Mouse (Mus musculus) right cerebral cortex, adult 18-20 months (tissue): ENCODE measurements at regions not wholly inside any gene's neighbourhood (a gene's known extent, or its start where the extent isn't known, plus 50 kb on each side); places are given as distances from the start of the nearest gene placed in this dataset.

Source experiments
- DNase-seq: peaks from one replicate; pipeline ENCODE4 v3.0.0; 2022; ENCODE audit warnings: mixed read lengths

- peak; percentile 19 for DNase-seq
Observed at GRCm38 (mm10) chr3:9373896-9374295, 236.0 kb downstream of the Zfp704 start.

- DNase-seq = no peak
Observed at GRCm38 (mm10) chr3:9370096-9370495, 239.8 kb downstream of the Zfp704 start.

- DNase-seq = no peak
Observed at GRCm38 (mm10) chr3:9365791-9366190, 244.1 kb downstream of the Zfp704 start.

- no peak for DNase-seq
Observed at GRCm38 (mm10) chr3:9359186-9359585, 250.7 kb downstream of the Zfp704 start.

GRCm38 (mm10) chr3:9358111-9358510, 251.8 kb downstream of the Zfp704 start:
- DNase-seq = peak; percentile 34

GRCm38 (mm10) chr3:9357639-9358038, 252.2 kb downstream of the Zfp704 start:
- DNase-seq = no peak

- no peak for DNase-seq
Observed at GRCm38 (mm10) chr3:9355875-9356274, 254.0 kb downstream of the Zfp704 start.

- DNase-seq = no peak
Observed at GRCm38 (mm10) chr3:9354756-9355155, 255.1 kb downstream of the Zfp704 start.

GRCm38 (mm10) chr3:9352251-9352650, 257.6 kb downstream of the Zfp704 start:
- DNase-seq = no peak

- DNase-seq = no peak
Observed at GRCm38 (mm10) chr3:9349822-9350221, 260.1 kb downstream of the Zfp704 start.

GRCm38 (mm10) chr3:9347446-9347860, 262.4 kb downstream of the Zfp704 start:
- no peak for DNase-seq

GRCm38 (mm10) chr3:9346857-9347445, 262.9 kb downstream of the Zfp704 start:
- peak; percentile 11 for DNase-seq

GRCm38 (mm10) chr3:9346356-9346755, 263.5 kb downstream of the Zfp704 start:
- no peak for DNase-seq

- DNase-seq = no peak
Observed at GRCm38 (mm10) chr3:9345885-9346284, 264.0 kb downstream of the Zfp704 start.

- no peak for DNase-seq
Observed at GRCm38 (mm10) chr3:9343586-9343985, 266.3 kb downstream of the Zfp704 start.

GRCm38 (mm10) chr3:9342167-9342566, 267.7 kb downstream of the Zfp704 start:
- DNase-seq = no peak

- no peak for DNase-seq
Observed at GRCm38 (mm10) chr3:9341657-9342056, 268.2 kb downstream of the Zfp704 start.

- DNase-seq = no peak
Observed at GRCm38 (mm10) chr3:9341244-9341643, 268.6 kb downstream of the Zfp704 start.

GRCm38 (mm10) chr3:9340788-9341187, 269.1 kb downstream of the Zfp704 start:
- DNase-seq = no peak

GRCm38 (mm10) chr3:9340344-9340743, 269.5 kb downstream of the Zfp704 start:
- DNase-seq = no peak

GRCm38 (mm10) chr3:9339669-9340068, 270.2 kb downstream of the Zfp704 start:
- DNase-seq = no peak

- no peak for DNase-seq
Observed at GRCm38 (mm10) chr3:9335580-9335979, 274.3 kb downstream of the Zfp704 start.
